Mouse (Mus musculus): ENCODE measurements around the gene Slc28a1.

Slc28a1 gene

DNA sequence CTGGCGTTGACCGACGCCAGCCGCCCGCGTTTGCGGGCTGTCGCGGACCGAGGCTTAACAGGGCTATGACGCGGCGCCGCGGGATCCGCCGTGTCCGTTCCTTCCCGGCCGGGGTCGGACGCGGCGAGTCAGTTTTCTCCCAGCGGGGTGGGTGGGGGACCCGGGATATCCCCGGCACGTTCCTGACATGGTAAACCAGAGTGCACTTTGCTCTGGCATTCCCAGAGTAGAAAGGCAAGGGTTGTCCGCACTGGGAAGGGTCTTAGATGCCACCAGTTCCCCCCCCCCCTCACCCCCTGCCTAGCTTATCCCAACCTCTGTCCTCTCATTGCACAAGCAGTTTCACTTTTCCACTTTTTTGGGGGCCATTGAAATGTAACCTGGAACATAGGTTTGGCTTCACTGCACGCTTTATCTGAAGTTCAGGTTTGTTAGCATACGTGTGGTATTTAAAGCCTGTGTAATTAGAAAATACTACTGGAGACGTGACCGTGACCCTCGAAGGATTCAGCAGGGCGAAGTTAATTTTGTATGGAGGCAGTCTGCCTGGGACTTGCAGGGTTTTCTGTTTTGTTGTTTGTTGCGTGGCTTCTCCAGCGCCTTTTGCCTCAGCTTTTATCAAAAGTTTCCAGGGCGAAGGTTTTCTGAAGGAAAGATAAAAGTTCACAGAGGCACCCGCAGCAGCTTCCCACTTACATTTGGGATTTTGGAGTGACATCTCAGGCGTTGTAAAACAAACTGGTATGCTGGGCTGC lies 99.7 kb downstream of the Slc28a1 start:
- no peak for DNase-seq

DNA sequence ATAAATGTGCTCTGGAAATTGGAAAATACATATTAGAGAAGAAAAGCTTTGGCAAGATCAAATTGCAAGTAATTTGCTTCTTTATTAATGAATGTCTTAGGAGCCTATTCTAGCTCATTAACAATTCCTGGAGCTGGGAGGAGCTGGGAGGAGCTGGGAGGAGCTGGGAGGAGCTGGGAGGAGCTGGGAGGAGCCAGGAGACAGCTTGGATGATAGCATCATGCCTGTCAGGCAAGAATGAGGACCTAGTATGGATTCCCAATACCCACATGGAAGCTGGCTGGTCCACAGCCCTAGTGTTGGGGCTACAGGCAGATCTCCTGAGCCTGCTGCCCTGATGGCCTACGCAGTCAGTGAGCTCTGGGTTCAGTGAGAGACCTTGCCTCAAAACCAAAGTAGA lies 101.4 kb downstream of the Slc28a1 start:
- no peak for DNase-seq

- no peak for DNase-seq
Observed at GRCm38 (mm10) chr7:81219321-81219720, 104.7 kb downstream of the Slc28a1 start.

Measured in lung, postnatal 10 days (tissue).